Mouse (Mus musculus) hematopoietic stem cell, adult 5-6 weeks (primary cell): ENCODE data around the gene Cab39l. TPM values are rescaled to one million over a fixed set of nuclear protein-coding genes. Genes with fewer than 3 reads are reported as not detected.

Source experiments
- total RNA-seq: library from RNA; stranded (forward); fragments of 172-1452, 232-1000 nt; gene quantifications from 2 replicates; pipeline ENCODE4 v1.2.3, GENCODE M21; 2017

Cab39l gene
- total RNA-seq, 1 experiment from 2014 or later = 29.5 TPM

Other genes with a start within 250 kb of the Cab39l start
- gene Rcbtb1, start 239.8 kb upstream of the Cab39l start, total RNA-seq = 29.6 and 32.1 TPM in 2 replicates
- not detected in 2 replicates for gene Gm6904, start 180.8 kb upstream of the Cab39l start, total RNA-seq
- gene Phf11a, start 143.4 kb upstream of the Cab39l start, total RNA-seq = 0.55 and 1.9 TPM in 2 replicates
- gene Phf11b, start 99.6 kb upstream of the Cab39l start, total RNA-seq = 25.4 and 27.3 TPM in 2 replicates
- 4.8 and 12.1 TPM in 2 replicates for gene Phf11d, start 75.5 kb upstream of the Cab39l start, total RNA-seq
- 1.5 and 1.7 TPM in 2 replicates for gene Phf11c, start 45.6 kb upstream of the Cab39l start, total RNA-seq
- gene Setdb2, start 88 bp upstream of the Cab39l start, total RNA-seq = 22.6 and 25.7 TPM in 2 replicates
- 24.8 and 31.5 TPM in 2 replicates for gene Cdadc1, start 157.0 kb downstream of the Cab39l start, total RNA-seq
- 0.79 TPM in 1 of 2 replicates, not detected in the other for gene Shisa2, start 184.3 kb downstream of the Cab39l start, total RNA-seq